ENCODE assay signal across 17 mouse cellular contexts in genomic region chr2:152487024-152487423, GRCm38 (mm10). TPM values are rescaled to one million over a fixed set of nuclear protein-coding genes. Genes with fewer than 3 reads are reported as not detected.
A peak's percentile ranks its signal among the peaks of the same experiment; 100 is the strongest.
DNase-seq lines count a peak whose midpoint lies in the region; ATAC-seq lines count a peak whose summit lies in the region.
"Had no signal": no experiment of that assay in that cellular context is flagged by ENCODE, and none has a peak within 500 bp of the region (broad histone marks: within the 10 kb centered on the region; RNA-seq: fewer than 3 reads in every experiment).

No protein-coding gene starts in this region.

- H3K4me1 ChIP-seq in hindbrain, embryonic 11.5 days (replicated peaks; ENCODE audit: control insufficient read depth, insufficient read depth, low read length), result no peaks in the 10 kb centered on the region
- H3K4me1 ChIP-seq in hindbrain, embryonic 13.5 days (replicated peaks), result no peaks in the 10 kb centered on the region
- H3K4me1 ChIP-seq: embryonic facial prominence, embryonic 13.5 days; limb, embryonic 12.5 days; midbrain, embryonic 10.5 days had no signal

- H3K4me3 ChIP-seq in hindbrain, embryonic 11.5 days (ENCODE audit: low read depth, low read length), result no peak overlapping the region
- no peak overlapping the region for H3K4me3 ChIP-seq in hindbrain, embryonic 13.5 days
- H3K4me3 ChIP-seq: embryonic facial prominence, embryonic 13.5 days; limb, embryonic 12.5 days; midbrain, embryonic 10.5 days had no signal

- no peaks in the 10 kb centered on the region for H3K9me3 ChIP-seq in hindbrain, embryonic 11.5 days (ENCODE audit: control insufficient read depth, low read length)
- H3K9me3 ChIP-seq in hindbrain, embryonic 13.5 days, result no peaks in the 10 kb centered on the region
- H3K9me3 ChIP-seq: embryonic facial prominence, embryonic 13.5 days; limb, embryonic 12.5 days; midbrain, embryonic 10.5 days had no signal

- H3K27me3 ChIP-seq in hindbrain, embryonic 11.5 days (ENCODE audit: control insufficient read depth, insufficient read depth, low read length), result no peaks in the 10 kb centered on the region
- no peaks in the 10 kb centered on the region for H3K27me3 ChIP-seq in hindbrain, embryonic 13.5 days
- H3K27me3 ChIP-seq: embryonic facial prominence, embryonic 13.5 days; limb, embryonic 12.5 days had no signal

- WGBS in hindbrain, embryonic 11.5 days, result 77% methylated on average over 2 of the region's 2 CpGs
- 77% methylated on average over 2 of the region's 2 CpGs for WGBS in hindbrain, embryonic 13.5 days

- ATAC-seq in hindbrain, embryonic 11.5 days (ENCODE audit: low FRiP score), result no peak
- no peak for ATAC-seq in hindbrain, embryonic 13.5 days (ENCODE audit: low FRiP score)

- DNase-seq in hindbrain, embryonic 11.5 days (ENCODE audit: low spot score), result peak; percentile 18
- DNase-seq in spleen, postnatal 10 days (ENCODE audit: low spot score in 2 of 2), result peak; percentile 12 to 47
- no peak for DNase-seq in spleen, postnatal 36 days (ENCODE audit: low spot score in 2 of 2)
- peak; percentile 23 for DNase-seq in c-Kit-positive CD71-negative TER-119-negative erythroid progenitor cells, embryonic 14.5 days (ENCODE audit: low read depth)
- peak; percentile 64 for DNase-seq in testis, postnatal 10 days (ENCODE audit: low spot score)
- no peak for DNase-seq in cerebellum, adult 18-20 months
- DNase-seq in yolk sac, embryonic 10.5 days (ENCODE audit: low spot score), result no peak
- DNase-seq: gastrocnemius, postnatal 14 days; heart, postnatal 14 days; kidney, postnatal 14 days; right cerebral cortex, postnatal 25 days had no signal

- H3K36me3 ChIP-seq in hindbrain, embryonic 11.5 days (ENCODE audit: control insufficient read depth, insufficient read depth, low read length), result no peaks in the 10 kb centered on the region
- H3K36me3 ChIP-seq in hindbrain, embryonic 13.5 days, result no peaks in the 10 kb centered on the region
- H3K36me3 ChIP-seq: embryonic facial prominence, embryonic 13.5 days; limb, embryonic 12.5 days; midbrain, embryonic 10.5 days had no signal

- H3K9ac ChIP-seq in hindbrain, embryonic 11.5 days (ENCODE audit: low read depth, low read length), result no peak overlapping the region
- H3K9ac ChIP-seq in hindbrain, embryonic 13.5 days, result no peak overlapping the region
- H3K9ac ChIP-seq: embryonic facial prominence, embryonic 13.5 days; limb, embryonic 12.5 days had no signal

- H3K27ac ChIP-seq in hindbrain, embryonic 11.5 days (ENCODE audit: low read depth, low read length), result no peak overlapping the region
- no peak overlapping the region for H3K27ac ChIP-seq in hindbrain, embryonic 13.5 days
- H3K27ac ChIP-seq: embryonic facial prominence, embryonic 13.5 days; limb, embryonic 12.5 days; midbrain, embryonic 10.5 days had no signal

- no peak overlapping the region for H3K4me2 ChIP-seq in hindbrain, embryonic 11.5 days (replicated peaks; ENCODE audit: low read depth, low read length)
- H3K4me2 ChIP-seq in hindbrain, embryonic 13.5 days, result no peak overlapping the region
- H3K4me2 ChIP-seq: embryonic facial prominence, embryonic 13.5 days; limb, embryonic 12.5 days had no signal

RNA-seq across cellular contexts. Expression of gene Defb22, which starts 2.9 kb away (rescaled TPM):
- polyA plus RNA-seq in hindbrain, embryonic 11.5 days (2014; fragmentation: Nextera tagmentation; extraction: Ambion mirVana), result not detected in 2 replicates
- not detected in 2 replicates for polyA plus RNA-seq in hindbrain, embryonic 13.5 days (2015; fragmentation: Nextera tagmentation; extraction: Ambion mirVana)
- polyA plus RNA-seq: embryonic facial prominence, embryonic 13.5 days; limb, embryonic 12.5 days; midbrain, embryonic 10.5 days; neural tube, embryonic 14.5 days; thymus, postnatal 0 days had no signal

RNA-seq across cellular contexts. Expression of gene Defb20, which starts 10.2 kb away (rescaled TPM):
- polyA plus RNA-seq in hindbrain, embryonic 11.5 days (2014; fragmentation: Nextera tagmentation; extraction: Ambion mirVana), result not detected in 2 replicates
- not detected in 2 replicates for polyA plus RNA-seq in hindbrain, embryonic 13.5 days (2015; fragmentation: Nextera tagmentation; extraction: Ambion mirVana)
- polyA plus RNA-seq: embryonic facial prominence, embryonic 13.5 days; limb, embryonic 12.5 days; midbrain, embryonic 10.5 days; neural tube, embryonic 14.5 days; thymus, postnatal 0 days had no signal

RNA-seq across cellular contexts. Expression of gene Defb23, which starts 22.6 kb away (rescaled TPM):
- not detected in 2 replicates for polyA plus RNA-seq in hindbrain, embryonic 11.5 days (2014; fragmentation: Nextera tagmentation; extraction: Ambion mirVana)
- not detected in 2 replicates for polyA plus RNA-seq in hindbrain, embryonic 13.5 days (2015; fragmentation: Nextera tagmentation; extraction: Ambion mirVana)
- polyA plus RNA-seq: embryonic facial prominence, embryonic 13.5 days; limb, embryonic 12.5 days; midbrain, embryonic 10.5 days; neural tube, embryonic 14.5 days had no signal

RNA-seq across cellular contexts. Expression of gene Defb26, which starts 24.5 kb away (rescaled TPM):
- not detected in 2 replicates for polyA plus RNA-seq in hindbrain, embryonic 11.5 days (2014; fragmentation: Nextera tagmentation; extraction: Ambion mirVana)
- not detected in 2 replicates for polyA plus RNA-seq in hindbrain, embryonic 13.5 days (2015; fragmentation: Nextera tagmentation; extraction: Ambion mirVana)
- polyA plus RNA-seq: embryonic facial prominence, embryonic 13.5 days; limb, embryonic 12.5 days; midbrain, embryonic 10.5 days; neural tube, embryonic 14.5 days; thymus, postnatal 0 days had no signal

RNA-seq across cellular contexts. Expression of gene Defb28, which starts 31.0 kb away (rescaled TPM):
- not detected in 2 replicates for polyA plus RNA-seq in hindbrain, embryonic 11.5 days (2014; fragmentation: Nextera tagmentation; extraction: Ambion mirVana)
- polyA plus RNA-seq in hindbrain, embryonic 13.5 days (2015; fragmentation: Nextera tagmentation; extraction: Ambion mirVana), result not detected in 2 replicates
- polyA plus RNA-seq: embryonic facial prominence, embryonic 13.5 days; limb, embryonic 12.5 days; midbrain, embryonic 10.5 days; neural tube, embryonic 14.5 days; thymus, postnatal 0 days had no signal

Comparison
In these comparisons a context has a peak if more than half of its experiments do, and no peak if none do; other contexts are left out.
1. DNase-seq: peak in hindbrain, embryonic 11.5 days (single experiment), spleen, postnatal 10 days (2 of 2), c-Kit-positive CD71-negative TER-119-negative erythroid progenitor cells, embryonic 14.5 days (single experiment) and testis, postnatal 10 days (single experiment); none in spleen, postnatal 36 days (0 of 2), cerebellum, adult 18-20 months (0 of 2) and yolk sac, embryonic 10.5 days (single experiment).